Mouse (Mus musculus) limb, embryonic 11.5 days (tissue): Measurements from ENCODE around the gene Gimap8. TPM values are rescaled to one million over a fixed set of nuclear protein-coding genes. Genes with fewer than 3 reads are reported as not detected.

Experiments
- ATAC-seq: fragments of 200-750 bp; cut with Nextera tagmentation; 2 replicates; pipeline ENCODE4 v1.8.0; 2017; ENCODE audit warnings: low read depth; ENCODE audit not compliant: insufficient number of reproducible peaks, low FRiP score, low TSS enrichment
- DNase-seq: peaks from one replicate; pipeline ENCODE4 v3.0.0-alpha.2; 2015; ENCODE audit warnings: low spot score
- H3K27ac ChIP-seq: fragments of 300-500 bp; sonication (generic); replicated peaks from 2 replicates; pipeline ENCODE4 v1.5.1; 2014; ENCODE audit warnings: low read depth, mild to moderate bottlenecking, low read length
- H3K27me3 ChIP-seq: fragments of 300-500 bp; sonication (generic); 2 replicates; pipeline ENCODE4 v1.6.1; 2014; ENCODE audit warnings: mild to moderate bottlenecking, low read length, mixed read lengths; ENCODE audit not compliant: control insufficient read depth, insufficient read depth
- H3K36me3 ChIP-seq: fragments of 300-500 bp; sonication (generic); 2 replicates; pipeline ENCODE4 v1.6.1; 2014; ENCODE audit warnings: mild to moderate bottlenecking, low read length, moderate library complexity, mixed read lengths; ENCODE audit not compliant: control insufficient read depth, insufficient read depth
- H3K4me1 ChIP-seq: fragments of 300-500 bp; sonication (generic); 2 replicates; pipeline ENCODE4 v1.6.1; 2014; ENCODE audit warnings: low read length, mixed read lengths; ENCODE audit not compliant: control insufficient read depth, insufficient read depth
- H3K4me2 ChIP-seq: fragments of 300-500 bp; sonication (generic); 2 replicates; pipeline ENCODE4 v1.6.1; 2014; ENCODE audit warnings: low read depth, mild to moderate bottlenecking, moderate library complexity; ENCODE audit not compliant: severe bottlenecking
- H3K4me3 ChIP-seq: fragments of 300-500 bp; sonication (generic); 2 replicates; pipeline ENCODE4 v1.5.1; 2014; ENCODE audit warnings: low read depth, low read length
- H3K9ac ChIP-seq: fragments of 300-500 bp; sonication (generic); 2 replicates; pipeline ENCODE4 v1.6.1; 2014; ENCODE audit warnings: mild to moderate bottlenecking, low read length
- H3K9me3 ChIP-seq: fragments of 300-500 bp; sonication (generic); 2 replicates; pipeline ENCODE4 v1.6.1; 2016; ENCODE audit warnings: low read length; ENCODE audit not compliant: control insufficient read depth
- WGBS: fragments of 180-500 bp; shearing (Covaris S2); extraction: QIAGEN DNeasy Blood & Tissue Kit; methylation state at CpG from one replicate; pipeline ENCODE4 v1.1.7; 2014; 5-methylcytosine and 5-hydroxymethylcytosine counted together
- polyA plus RNA-seq: library from polyadenylated mRNA; unstranded; fragments of >200 nt; fragmentation: Nextera tagmentation; extraction: Ambion mirVana; gene quantifications from 2 replicates; pipeline ENCODE4 v1.2.1, GENCODE M21; 2014

Gene Gimap8
- polyA plus RNA-seq, 1 experiment from 2014 or later, result 0.48 TPM

- WGBS, result 83% methylated on average over 7 of the region's 7 CpGs
- DNase-seq, result no peak
- no peak for ATAC-seq
- Histone ChIP-seq H3K27ac (no peak overlapping the region), H3K4me3 (no peak overlapping the region), H3K27me3 (no peaks in the 10 kb centered on the region), H3K36me3 (no peaks in the 10 kb centered on the region), H3K9ac (no peak overlapping the region), H3K4me2 (no peak overlapping the region), H3K4me1 (no peaks in the 10 kb centered on the region), H3K9me3 (no peaks in the 10 kb centered on the region)
Observed at GRCm38 (mm10) chr6:48698066-48698856, 51.2 kb downstream of the Gimap8 start.

- Histone ChIP-seq H3K9me3 (no peaks in the 10 kb centered on the region), H3K27ac (no peak overlapping the region), H3K4me2 (no peak overlapping the region), H3K9ac (no peak overlapping the region), H3K27me3 (no peaks in the 10 kb centered on the region), H3K4me1 (no peaks in the 10 kb centered on the region), H3K4me3 (no peak overlapping the region), H3K36me3 (no peaks in the 10 kb centered on the region)
- ATAC-seq (no peak), DNase-seq (no peak)
- WGBS, result 83% methylated on average over 3 of the region's 3 CpGs
Observed at GRCm38 (mm10) chr6:48698888-48699287, 51.9 kb downstream of the Gimap8 start.

- no peak overlapping the region for H3K27ac ChIP-seq
- H3K4me3 ChIP-seq, result no peak overlapping the region
- ATAC-seq (no peak), DNase-seq (no peak)
- no peak overlapping the region for H3K9ac ChIP-seq
- no peaks in the 10 kb centered on the region for H3K27me3 ChIP-seq
- WGBS, result 52% methylated on average over 5 of the region's 5 CpGs
- no peaks in the 10 kb centered on the region for H3K9me3 ChIP-seq
- no peaks in the 10 kb centered on the region for H3K36me3 ChIP-seq
- no peak overlapping the region for H3K4me2 ChIP-seq
- H3K4me1 ChIP-seq, result no peaks in the 10 kb centered on the region
Observed at GRCm38 (mm10) chr6:48700251-48701075, 53.4 kb downstream of the Gimap8 start.

GRCm38 (mm10) chr6:48702146-48702545 is 55.1 kb downstream of the Gimap8 start:
- 86% methylated on average over 7 of the region's 7 CpGs for WGBS
- Histone ChIP-seq H3K4me2 (no peak overlapping the region), H3K9me3 (no peaks in the 10 kb centered on the region), H3K9ac (no peak overlapping the region), H3K4me3 (no peak overlapping the region), H3K27me3 (no peaks in the 10 kb centered on the region), H3K4me1 (no peaks in the 10 kb centered on the region), H3K36me3 (no peaks in the 10 kb centered on the region), H3K27ac (no peak overlapping the region)
- DNase-seq (no peak), ATAC-seq (no peak)

- Histone ChIP-seq H3K4me3 (no peak overlapping the region), H3K9ac (no peak overlapping the region), H3K27ac (no peak overlapping the region), H3K4me1 (no peaks in the 10 kb centered on the region), H3K9me3 (no peaks in the 10 kb centered on the region), H3K27me3 (no peaks in the 10 kb centered on the region), H3K4me2 (no peak overlapping the region), H3K36me3 (no peaks in the 10 kb centered on the region)
- DNase-seq (no peak), ATAC-seq (no peak)
- 63% methylated on average over 5 of the region's 5 CpGs for WGBS
Observed at GRCm38 (mm10) chr6:48702601-48703000, 55.6 kb downstream of the Gimap8 start.

- Histone ChIP-seq H3K4me3 (no peak overlapping the region), H3K9ac (no peak overlapping the region), H3K4me2 (no peak overlapping the region), H3K9me3 (no peaks in the 10 kb centered on the region), H3K4me1 (no peaks in the 10 kb centered on the region), H3K27ac (no peak overlapping the region), H3K27me3 (no peaks in the 10 kb centered on the region), H3K36me3 (no peaks in the 10 kb centered on the region)
- DNase-seq (no peak), ATAC-seq (no peak)
Observed at GRCm38 (mm10) chr6:48704146-48704545, 57.1 kb downstream of the Gimap8 start.

- Histone ChIP-seq H3K27ac (no peak overlapping the region), H3K9me3 (no peaks in the 10 kb centered on the region), H3K4me1 (no peaks in the 10 kb centered on the region), H3K9ac (no peak overlapping the region), H3K4me2 (no peak overlapping the region), H3K27me3 (no peaks in the 10 kb centered on the region), H3K36me3 (no peaks in the 10 kb centered on the region), H3K4me3 (no peak overlapping the region)
- no peak for DNase-seq
- no peak for ATAC-seq
- 57% methylated on average over 3 of the region's 3 CpGs for WGBS
Observed at GRCm38 (mm10) chr6:48706130-48706529, 59.1 kb downstream of the Gimap8 start.
